Mouse (Mus musculus): Measurements from ENCODE around the gene Kifc5b.

Gene Kifc5b

GRCm38 (mm10) chr17:26947231-26948100, 30.6 kb downstream of the Kifc5b start:
- DNase-seq (ENCODE audit: low spot score), result no peak

- DNase-seq (ENCODE audit: low spot score), result no peak
Measured at GRCm38 (mm10) chr17:26948316-26949050, 31.6 kb downstream of the Kifc5b start.

GRCm38 (mm10) chr17:26949051-26949577, 32.2 kb downstream of the Kifc5b start:
- DNase-seq (ENCODE audit: low spot score), result no peak

- DNase-seq (ENCODE audit: low spot score), result no peak
Measured at GRCm38 (mm10) chr17:26949866-26950265, 33.0 kb downstream of the Kifc5b start.

- DNase-seq (ENCODE audit: low spot score), result no peak
Measured at GRCm38 (mm10) chr17:26950560-26951288, 33.8 kb downstream of the Kifc5b start.

- DNase-seq (ENCODE audit: low spot score), result no peak
Measured at GRCm38 (mm10) chr17:26951406-26951805, 34.5 kb downstream of the Kifc5b start.

- no peak for DNase-seq (ENCODE audit: low spot score)
Measured at GRCm38 (mm10) chr17:26951952-26952877, 35.3 kb downstream of the Kifc5b start.

GRCm38 (mm10) chr17:26953201-26953600, 36.3 kb downstream of the Kifc5b start:
- no peak for DNase-seq (ENCODE audit: low spot score)

GRCm38 (mm10) chr17:26953726-26954125, 36.8 kb downstream of the Kifc5b start:
- DNase-seq (ENCODE audit: low spot score), result no peak

GRCm38 (mm10) chr17:26956309-26956708, 39.4 kb downstream of the Kifc5b start:
- DNase-seq (ENCODE audit: low spot score), result no peak

- DNase-seq (ENCODE audit: low spot score), result no peak
Measured at GRCm38 (mm10) chr17:26956895-26957294, 40.0 kb downstream of the Kifc5b start.

GRCm38 (mm10) chr17:26957872-26958271, 41.0 kb downstream of the Kifc5b start:
- DNase-seq (ENCODE audit: low spot score), result no peak

GRCm38 (mm10) chr17:26958880-26959279, 42.0 kb downstream of the Kifc5b start:
- no peak for DNase-seq (ENCODE audit: low spot score)

GRCm38 (mm10) chr17:26959815-26960214, 42.9 kb downstream of the Kifc5b start:
- DNase-seq (ENCODE audit: low spot score), result no peak

- DNase-seq (ENCODE audit: low spot score), result no peak
Measured at GRCm38 (mm10) chr17:26961572-26962240, 44.8 kb downstream of the Kifc5b start.

- DNase-seq (ENCODE audit: low spot score), result no peak
Measured at GRCm38 (mm10) chr17:26966993-26967392, 50.1 kb downstream of the Kifc5b start.

- DNase-seq (ENCODE audit: low spot score), result no peak
Measured at GRCm38 (mm10) chr17:26967477-26967876, 50.6 kb downstream of the Kifc5b start.

- DNase-seq (ENCODE audit: low spot score), result no peak
Measured at GRCm38 (mm10) chr17:26968200-26968611, 51.3 kb downstream of the Kifc5b start.

- no peak for DNase-seq (ENCODE audit: low spot score)
Measured at GRCm38 (mm10) chr17:26969257-26969656, 52.4 kb downstream of the Kifc5b start.

- DNase-seq (ENCODE audit: low spot score), result no peak
Measured at GRCm38 (mm10) chr17:26970221-26970620, 53.3 kb downstream of the Kifc5b start.

All from ovary, postnatal 10 days (tissue).